Mouse (Mus musculus): ENCODE results near the gene Spata18.

DNA sequence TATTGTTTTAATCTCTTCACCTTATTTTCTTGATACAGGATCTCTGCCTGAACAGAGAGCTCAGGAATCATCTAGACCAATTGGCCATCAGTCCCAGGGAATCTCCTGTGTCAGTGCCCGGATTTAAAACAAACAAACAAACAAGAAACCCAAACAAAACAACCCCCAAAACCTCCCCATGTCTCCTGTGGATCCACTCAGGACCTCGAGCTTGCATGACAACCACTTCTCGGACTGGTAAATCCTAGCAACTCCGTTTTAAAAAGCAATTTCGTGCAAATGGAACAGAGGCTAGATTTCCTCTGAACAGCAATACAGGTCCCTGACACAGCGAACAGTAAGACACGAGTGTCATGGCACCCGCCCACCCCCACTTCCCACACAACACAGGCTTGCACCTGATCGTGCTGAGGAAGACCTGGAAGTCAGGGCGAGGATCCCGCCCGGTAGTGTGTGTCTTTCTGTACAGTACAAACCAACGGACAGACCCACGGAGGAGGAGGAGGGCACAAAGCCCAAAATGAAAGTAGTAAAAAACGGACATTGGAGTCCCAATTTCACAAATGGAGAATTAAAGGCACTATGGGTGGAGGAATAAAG lies 714 bp upstream of the Spata18 start:
- TF ChIP-seq POLR2A (IDR thresholded peaks at IDR 0.05; ENCODE audit: low read depth, low read length) (no peak), CTCF (IDR thresholded peaks at IDR 0.05; ENCODE audit: extremely low read depth, insufficient read depth, insufficient read length, insufficient replicate concordance) (no peak)

Measured in spleen, adult 2 months (tissue).